Mouse (Mus musculus): ENCODE measurements at regions not wholly inside any gene's neighbourhood (a gene's known extent, or its start where the extent isn't known, plus 50 kb on each side); places are given as distances from the start of the nearest gene placed in this dataset.

- DNase-seq (ENCODE audit: extremely low read depth, low read depth, low spot score) = no peak
- no peaks in the 10 kb centered on the region for H3K79me2 ChIP-seq (ENCODE audit: control insufficient read depth, insufficient read depth, low read length)
- no peak for TF ChIP-seq CTCF (IDR thresholded peaks at IDR 0.05; ENCODE audit: low read depth, low read length)
- no peak for TF ChIP-seq POLR2A (IDR thresholded peaks at IDR 0.05; ENCODE audit: extremely low read depth, insufficient read depth, low read length)
- no peak overlapping the region for H3K4me3 ChIP-seq (ENCODE audit: insufficient read depth, low read depth, low read length)
- no peaks in the 10 kb centered on the region for H3K4me1 ChIP-seq (ENCODE audit: control insufficient read depth, insufficient read depth, low read length)
- H3K27ac ChIP-seq (replicated peaks; ENCODE audit: insufficient read depth, low read depth, low read length) = no peak overlapping the region
- no peak overlapping the region for H3K9ac ChIP-seq (ENCODE audit: low read depth, low read length)
- WGBS = 64% methylated on average over 2 of the region's 2 CpGs
- no peaks in the 10 kb centered on the region for H3K27me3 ChIP-seq (ENCODE audit: control insufficient read depth, insufficient read depth, low read length)
- no peaks in the 10 kb centered on the region for H3K36me3 ChIP-seq (ENCODE audit: control insufficient read depth, insufficient read depth, low read length)
These were observed 574.5 kb upstream of the Fam160b2 start for GRCm38 (mm10) chr14:71174175-71174574.

GRCm38 (mm10) chr14:71159556-71159955, 559.9 kb upstream of the Fam160b2 start:
- no peak for TF ChIP-seq CTCF (IDR thresholded peaks at IDR 0.05; ENCODE audit: low read depth, low read length)
- no peak for TF ChIP-seq POLR2A (IDR thresholded peaks at IDR 0.05; ENCODE audit: extremely low read depth, insufficient read depth, low read length)
- WGBS = 82% methylated on average over 2 of the region's 2 CpGs
- DNase-seq (ENCODE audit: extremely low read depth, low read depth, low spot score) = no peak
- Histone ChIP-seq H3K27me3 (ENCODE audit: control insufficient read depth, insufficient read depth, low read length) (0 out of 2 replicates have a peak, but pooled peaks cover 3% of the 10 kb centered on the region), H3K79me2 (ENCODE audit: control insufficient read depth, insufficient read depth, low read length) (no peaks in the 10 kb centered on the region), H3K4me1 (ENCODE audit: control insufficient read depth, insufficient read depth, low read length) (no peaks in the 10 kb centered on the region), H3K36me3 (ENCODE audit: control insufficient read depth, insufficient read depth, low read length) (no peaks in the 10 kb centered on the region), H3K27ac (replicated peaks; ENCODE audit: insufficient read depth, low read depth, low read length) (no peak overlapping the region), H3K4me3 (ENCODE audit: insufficient read depth, low read depth, low read length) (no peak overlapping the region), H3K9ac (ENCODE audit: low read depth, low read length) (no peak overlapping the region)

- WGBS = 89% methylated on average over 1 of the region's 1 CpGs
- no peaks in the 10 kb centered on the region for H3K79me2 ChIP-seq (ENCODE audit: control insufficient read depth, insufficient read depth, low read length)
- TF ChIP-seq POLR2A (IDR thresholded peaks at IDR 0.05; ENCODE audit: extremely low read depth, insufficient read depth, low read length) (no peak), CTCF (IDR thresholded peaks at IDR 0.05; ENCODE audit: low read depth, low read length) (no peak)
These were observed 542.8 kb upstream of the Fam160b2 start for GRCm38 (mm10) chr14:71142465-71142864.

GRCm38 (mm10) chr14:71129771-71130211, 530.2 kb upstream of the Fam160b2 start:
- no peak overlapping the region for H3K4me3 ChIP-seq (ENCODE audit: insufficient read depth, low read depth, low read length)
- no peak overlapping the region for H3K9ac ChIP-seq (ENCODE audit: low read depth, low read length)
- no peaks in the 10 kb centered on the region for H3K4me1 ChIP-seq (ENCODE audit: control insufficient read depth, insufficient read depth, low read length)
- H3K27me3 ChIP-seq (ENCODE audit: control insufficient read depth, insufficient read depth, low read length) = no peaks in the 10 kb centered on the region
- no peaks in the 10 kb centered on the region for H3K79me2 ChIP-seq (ENCODE audit: control insufficient read depth, insufficient read depth, low read length)
- 92% methylated on average over 4 of the region's 4 CpGs for WGBS
- DNase-seq (ENCODE audit: extremely low read depth, low read depth, low spot score) = no peak
- TF ChIP-seq CTCF (IDR thresholded peaks at IDR 0.05; ENCODE audit: low read depth, low read length) (no peak), POLR2A (IDR thresholded peaks at IDR 0.05; ENCODE audit: extremely low read depth, insufficient read depth, low read length) (no peak)
- H3K36me3 ChIP-seq (ENCODE audit: control insufficient read depth, insufficient read depth, low read length) = no peaks in the 10 kb centered on the region
- H3K27ac ChIP-seq (replicated peaks; ENCODE audit: insufficient read depth, low read depth, low read length) = no peak overlapping the region

More at GRCm38 (mm10) chr14:71142465-71142864, 542.8 kb upstream of the Fam160b2 start:
- Histone ChIP-seq H3K4me1 (ENCODE audit: control insufficient read depth, insufficient read depth, low read length) (no peaks in the 10 kb centered on the region), H3K9ac (ENCODE audit: low read depth, low read length) (no peak overlapping the region), H3K27ac (replicated peaks; ENCODE audit: insufficient read depth, low read depth, low read length) (no peak overlapping the region), H3K4me3 (ENCODE audit: insufficient read depth, low read depth, low read length) (no peak overlapping the region), H3K36me3 (ENCODE audit: control insufficient read depth, insufficient read depth, low read length) (no peaks in the 10 kb centered on the region), H3K27me3 (ENCODE audit: control insufficient read depth, insufficient read depth, low read length) (no peaks in the 10 kb centered on the region)
- DNase-seq (ENCODE audit: extremely low read depth, low read depth, low spot score) = no peak

- no peak for TF ChIP-seq POLR2A (IDR thresholded peaks at IDR 0.05; ENCODE audit: extremely low read depth, insufficient read depth, low read length)
- no peak for TF ChIP-seq CTCF (IDR thresholded peaks at IDR 0.05; ENCODE audit: low read depth, low read length)
- WGBS = 76% methylated on average over 3 of the region's 3 CpGs
These were observed 528.9 kb upstream of the Fam160b2 start for GRCm38 (mm10) chr14:71128495-71128894.

GRCm38 (mm10) chr14:71118681-71119080, 519.0 kb upstream of the Fam160b2 start:
- no peak overlapping the region for H3K9ac ChIP-seq (ENCODE audit: low read depth, low read length)
- H3K4me3 ChIP-seq (ENCODE audit: insufficient read depth, low read depth, low read length) = no peak overlapping the region
- no peak for DNase-seq (ENCODE audit: extremely low read depth, low read depth, low spot score)
- H3K27ac ChIP-seq (replicated peaks; ENCODE audit: insufficient read depth, low read depth, low read length) = no peak overlapping the region
- H3K79me2 ChIP-seq (ENCODE audit: control insufficient read depth, insufficient read depth, low read length) = no peaks in the 10 kb centered on the region
- WGBS = 86% methylated on average over 7 of the region's 7 CpGs
- TF ChIP-seq POLR2A (IDR thresholded peaks at IDR 0.05; ENCODE audit: extremely low read depth, insufficient read depth, low read length) (no peak), CTCF (IDR thresholded peaks at IDR 0.05; ENCODE audit: low read depth, low read length) (no peak)
- H3K4me1 ChIP-seq (ENCODE audit: control insufficient read depth, insufficient read depth, low read length) = no peaks in the 10 kb centered on the region
- H3K36me3 ChIP-seq (ENCODE audit: control insufficient read depth, insufficient read depth, low read length) = no peaks in the 10 kb centered on the region
- H3K27me3 ChIP-seq (ENCODE audit: control insufficient read depth, insufficient read depth, low read length) = no peaks in the 10 kb centered on the region

More at GRCm38 (mm10) chr14:71128495-71128894, 528.9 kb upstream of the Fam160b2 start:
- H3K4me1 ChIP-seq (ENCODE audit: control insufficient read depth, insufficient read depth, low read length) = no peaks in the 10 kb centered on the region
- H3K27ac ChIP-seq (replicated peaks; ENCODE audit: insufficient read depth, low read depth, low read length) = no peak overlapping the region
- H3K27me3 ChIP-seq (ENCODE audit: control insufficient read depth, insufficient read depth, low read length) = no peaks in the 10 kb centered on the region
- no peak overlapping the region for H3K9ac ChIP-seq (ENCODE audit: low read depth, low read length)
- no peak for DNase-seq (ENCODE audit: extremely low read depth, low read depth, low spot score)
- H3K79me2 ChIP-seq (ENCODE audit: control insufficient read depth, insufficient read depth, low read length) = no peaks in the 10 kb centered on the region
- no peaks in the 10 kb centered on the region for H3K36me3 ChIP-seq (ENCODE audit: control insufficient read depth, insufficient read depth, low read length)
- H3K4me3 ChIP-seq (ENCODE audit: insufficient read depth, low read depth, low read length) = no peak overlapping the region
